Mouse (Mus musculus): ENCODE measurements around the gene Osbpl7.

GRCm38 (mm10) chr11:97112519-97113125 lies 62.2 kb downstream of the Osbpl7 start:
- TF ChIP-seq POLR2A (IDR thresholded peaks at IDR 0.05; ENCODE audit: insufficient read length, low read depth) (no peak), E2F4 (IDR thresholded peaks at IDR 0.05; ENCODE audit: insufficient read depth) (no peak), CEBPB (IDR thresholded peaks at IDR 0.05; ENCODE audit: insufficient read depth, poor library complexity, severe bottlenecking) (no peak), TCF12 (IDR thresholded peaks at IDR 0.05; ENCODE audit: insufficient read depth, poor library complexity, severe bottlenecking) (no peak), MAX (IDR thresholded peaks at IDR 0.05; ENCODE audit: low read depth) (no peak), TCF3 (IDR thresholded peaks at IDR 0.05; ENCODE audit: insufficient read length, low read depth) (no peak), POLR2AphosphoS2 (IDR thresholded peaks at IDR 0.05; ENCODE audit: insufficient read length, low read depth) (no peak)

All from myocyte (in vitro differentiated cells).